Mouse (Mus musculus): ENCODE measurements at regions not wholly inside any gene's neighbourhood (a gene's known extent, or its start where the extent isn't known, plus 50 kb on each side); places are given as distances from the start of the nearest gene placed in this dataset.

DNA sequence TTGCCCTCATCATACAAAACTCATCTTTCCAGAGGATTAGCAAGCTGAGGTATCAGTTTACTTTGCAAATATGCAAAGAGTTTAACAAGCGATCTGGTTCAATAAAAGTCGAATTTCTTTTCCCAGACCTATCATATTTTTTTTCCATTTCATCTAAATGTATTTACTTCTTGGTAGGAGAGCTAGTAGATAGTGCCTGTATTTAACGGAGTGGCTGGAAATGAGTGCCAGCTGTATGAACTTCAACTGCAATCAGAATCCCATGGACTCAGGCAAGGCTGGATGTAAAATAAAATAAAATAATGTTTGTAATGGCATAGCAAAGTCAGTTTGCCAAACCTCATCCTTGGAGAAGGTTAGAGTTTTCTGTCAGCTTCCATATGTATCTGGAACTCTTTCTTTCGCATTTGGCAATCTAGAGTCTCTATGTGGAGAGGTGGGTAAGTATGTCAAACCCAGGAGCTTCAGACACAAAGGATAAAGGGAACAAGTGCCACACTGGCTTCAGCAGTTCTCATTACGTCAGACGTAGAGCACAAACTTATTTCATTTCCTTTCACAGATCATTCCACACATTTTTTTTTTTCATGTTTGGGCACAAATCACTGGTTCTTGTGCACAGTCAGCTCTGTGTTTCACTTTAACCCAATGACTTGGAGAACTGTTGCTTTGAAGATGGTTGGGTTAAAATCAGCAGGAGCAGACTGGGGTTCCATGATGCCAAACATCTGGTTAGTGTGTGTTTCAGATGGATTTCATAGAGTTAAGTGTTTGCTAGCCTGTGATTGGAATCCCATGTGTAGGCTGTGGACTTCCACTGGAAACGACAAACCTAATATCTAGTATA, 357.2 kb upstream of the Tmc3 start:
- no peak overlapping the region for H3K4me3 ChIP-seq (ENCODE audit: control insufficient read depth in 1 of 2, insufficient read depth in 1 of 2, low read depth in 2 of 2, low read length in 2 of 2)
- no peak for TF ChIP-seq BHLHE40 (IDR thresholded peaks at IDR 0.05; ENCODE audit: borderline replicate concordance, low read depth, low read length)
- no peaks in the 10 kb centered on the region for H3K79me2 ChIP-seq (ENCODE audit: control insufficient read depth, insufficient read depth, low read length, poor library complexity)
- H3K27ac ChIP-seq (ENCODE audit: control insufficient read depth, low read depth, low read length) = no peak overlapping the region
- no peaks in the 10 kb centered on the region for H3K36me3 ChIP-seq (ENCODE audit: control insufficient read depth in 1 of 2, insufficient read depth in 2 of 2, low read length in 2 of 2)
- H3K9me3 ChIP-seq (replicated peaks; ENCODE audit: insufficient read depth, low read length) = no peaks in the 10 kb centered on the region
- no peak for DNase-seq (ENCODE audit: low read depth, low spot score)
- no peaks in the 10 kb centered on the region for H3K27me3 ChIP-seq (ENCODE audit: control insufficient read depth in 1 of 2, insufficient read depth in 2 of 2, low read length in 2 of 2)
- H3K9ac ChIP-seq (ENCODE audit: control insufficient read depth, low read depth, low read length, poor library complexity, severe bottlenecking) = no peak overlapping the region
- no peaks in the 10 kb centered on the region for H3K4me1 ChIP-seq (ENCODE audit: control insufficient read depth in 1 of 2, insufficient read depth in 2 of 2, low read length in 2 of 2)

DNA sequence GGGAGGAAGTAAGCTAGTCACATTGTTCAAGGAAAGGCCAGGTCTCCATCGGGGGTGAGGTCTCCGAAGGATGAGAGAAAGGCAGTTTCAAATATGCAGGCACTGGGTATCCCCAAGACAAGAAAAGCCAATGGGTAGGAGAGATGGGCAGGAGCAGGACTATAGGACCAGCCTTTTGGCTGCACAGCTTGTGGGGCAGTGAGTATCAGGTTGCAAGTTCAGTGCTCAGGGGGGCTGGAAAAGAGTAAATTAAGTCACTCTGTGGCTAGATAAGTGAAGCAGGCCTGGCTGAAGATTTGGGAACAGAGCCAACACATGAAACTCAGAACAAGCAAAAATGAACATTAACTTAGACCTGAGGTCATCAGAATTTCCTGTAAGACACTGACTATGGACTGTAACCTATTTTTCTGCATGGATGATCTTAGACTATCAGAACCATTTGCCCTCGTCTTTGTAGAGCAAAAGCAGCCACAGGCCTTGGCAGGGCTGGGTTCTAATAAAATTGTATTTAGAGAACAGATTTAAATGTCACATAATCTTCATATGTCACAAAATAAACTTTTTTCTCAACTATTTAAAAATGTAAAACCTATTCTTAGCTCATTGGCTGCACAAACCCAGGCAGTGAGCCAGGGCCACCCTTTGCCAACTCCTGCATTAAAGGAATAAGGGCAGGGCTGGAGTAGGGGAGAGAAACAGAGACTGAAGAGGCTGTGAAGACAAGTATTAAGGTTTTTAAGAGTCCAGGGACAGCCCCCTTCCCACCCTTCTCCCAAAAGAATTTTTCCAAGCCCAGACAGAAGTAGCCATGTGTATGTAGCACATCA, 354.0 kb upstream of the Tmc3 start:
- no peaks in the 10 kb centered on the region for H3K9me3 ChIP-seq (replicated peaks; ENCODE audit: insufficient read depth, low read length)
- no peak overlapping the region for H3K4me3 ChIP-seq (ENCODE audit: control insufficient read depth in 1 of 2, insufficient read depth in 1 of 2, low read depth in 2 of 2, low read length in 2 of 2)
- no peaks in the 10 kb centered on the region for H3K36me3 ChIP-seq (ENCODE audit: control insufficient read depth in 1 of 2, insufficient read depth in 2 of 2, low read length in 2 of 2)
- H3K27ac ChIP-seq (ENCODE audit: control insufficient read depth, low read depth, low read length) = no peak overlapping the region
- H3K27me3 ChIP-seq (ENCODE audit: control insufficient read depth in 1 of 2, insufficient read depth in 2 of 2, low read length in 2 of 2) = no peaks in the 10 kb centered on the region
- DNase-seq (ENCODE audit: low read depth, low spot score) = no peak
- no peaks in the 10 kb centered on the region for H3K4me1 ChIP-seq (ENCODE audit: control insufficient read depth in 1 of 2, insufficient read depth in 2 of 2, low read length in 2 of 2)
- TF ChIP-seq ELF1 (IDR thresholded peaks at IDR 0.05; ENCODE audit: low read depth, low read length) (no peak), MEF2A (IDR thresholded peaks at IDR 0.05; ENCODE audit: extremely low read depth, insufficient replicate concordance, low read depth, low read length, poor library complexity, severe bottlenecking) (no peak), JUND (IDR thresholded peaks at IDR 0.05; ENCODE audit: low read depth, low read length) (no peak), CHD1 (IDR thresholded peaks at IDR 0.05; ENCODE audit: low read depth, low read length) (no peak)
- no peak overlapping the region for H3K9ac ChIP-seq (ENCODE audit: control insufficient read depth, low read depth, low read length, poor library complexity, severe bottlenecking)
- no peaks in the 10 kb centered on the region for H3K79me2 ChIP-seq (ENCODE audit: control insufficient read depth, insufficient read depth, low read length, poor library complexity)

DNA sequence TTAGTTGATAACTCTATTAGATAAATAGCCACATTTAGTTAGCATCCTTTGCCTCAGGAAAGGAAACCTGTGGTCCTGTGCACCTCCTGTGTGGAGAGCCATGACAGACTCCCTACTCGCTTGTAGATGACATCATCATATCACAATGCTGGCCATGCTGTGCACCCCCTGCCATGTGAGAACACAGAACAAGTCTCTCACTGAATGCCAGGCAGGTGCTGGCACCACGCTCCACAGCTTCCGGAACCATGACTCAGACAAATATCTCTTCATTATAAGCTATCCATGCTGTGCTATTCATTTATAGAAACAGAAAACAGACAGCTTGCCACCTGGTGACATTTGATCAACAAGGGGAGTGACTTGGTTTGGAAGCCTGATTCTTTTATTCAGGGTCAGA, 349.1 kb upstream of the Tmc3 start:
- Histone ChIP-seq H3K9ac (ENCODE audit: control insufficient read depth, low read depth, low read length, poor library complexity, severe bottlenecking) (no peak overlapping the region), H3K4me1 (ENCODE audit: control insufficient read depth in 1 of 2, insufficient read depth in 2 of 2, low read length in 2 of 2) (no peaks in the 10 kb centered on the region), H3K9me3 (replicated peaks; ENCODE audit: insufficient read depth, low read length) (no peaks in the 10 kb centered on the region), H3K4me3 (ENCODE audit: control insufficient read depth in 1 of 2, insufficient read depth in 1 of 2, low read depth in 2 of 2, low read length in 2 of 2) (no peak overlapping the region), H3K27ac (ENCODE audit: control insufficient read depth, low read depth, low read length) (no peak overlapping the region), H3K27me3 (ENCODE audit: control insufficient read depth in 1 of 2, insufficient read depth in 2 of 2, low read length in 2 of 2) (no peaks in the 10 kb centered on the region), H3K79me2 (ENCODE audit: control insufficient read depth, insufficient read depth, low read length, poor library complexity) (no peaks in the 10 kb centered on the region), H3K36me3 (ENCODE audit: control insufficient read depth in 1 of 2, insufficient read depth in 2 of 2, low read length in 2 of 2) (no peaks in the 10 kb centered on the region)
- no peak for DNase-seq (ENCODE audit: low read depth, low spot score)
- TF ChIP-seq POLR2AphosphoS5 (IDR thresholded peaks at IDR 0.05; ENCODE audit: borderline replicate concordance, low read depth, low read length) = no peak
- TF ChIP-seq RCOR1 (IDR thresholded peaks at IDR 0.05; ENCODE audit: low read depth, low read length) = no peak
- TF ChIP-seq GATA1 (IDR thresholded peaks at IDR 0.05; ENCODE audit: low read depth, low read length) = no peak
- no peak for TF ChIP-seq JUND (IDR thresholded peaks at IDR 0.05; ENCODE audit: low read depth, low read length)
- TF ChIP-seq NELFE (IDR thresholded peaks at IDR 0.05; ENCODE audit: low read depth, low read length) = no peak
- no peak for TF ChIP-seq USF2 (IDR thresholded peaks at IDR 0.05; ENCODE audit: borderline replicate concordance in 1 of 2, insufficient read depth in 1 of 2, low read depth in 1 of 2, low read length in 2 of 2)
- TF ChIP-seq MEF2A (IDR thresholded peaks at IDR 0.05; ENCODE audit: extremely low read depth, insufficient replicate concordance, low read depth, low read length, poor library complexity, severe bottlenecking) = no peak
- TF ChIP-seq ELF1 (IDR thresholded peaks at IDR 0.05; ENCODE audit: low read depth, low read length) = no peak
- TF ChIP-seq TBP (IDR thresholded peaks at IDR 0.05; ENCODE audit: low read depth, low read length) = no peak
- TF ChIP-seq TCF12 (IDR thresholded peaks at IDR 0.05; ENCODE audit: low read depth, low read length) = no peak
- TF ChIP-seq MAX (IDR thresholded peaks at IDR 0.05; ENCODE audit: low read length) = no peak
- TF ChIP-seq MXI1 (IDR thresholded peaks at IDR 0.05; ENCODE audit: low read depth, low read length) = no peak
- TF ChIP-seq BHLHE40 (IDR thresholded peaks at IDR 0.05; ENCODE audit: borderline replicate concordance, low read depth, low read length) = no peak
- TF ChIP-seq CHD1 (IDR thresholded peaks at IDR 0.05; ENCODE audit: low read depth, low read length) = no peak
- no peak for TF ChIP-seq UBTF (IDR thresholded peaks at IDR 0.05; ENCODE audit: borderline replicate concordance, insufficient read depth, low read depth, low read length)
- TF ChIP-seq TAL1 (IDR thresholded peaks at IDR 0.05; ENCODE audit: low read length) = no peak
- TF ChIP-seq SMC3 (IDR thresholded peaks at IDR 0.05; ENCODE audit: low read depth, low read length) = no peak
- no peak for TF ChIP-seq ETS1 (IDR thresholded peaks at IDR 0.05; ENCODE audit: low read depth, low read length)
